Mouse (Mus musculus) small intestine, adult 2 months (tissue): ENCODE results near the gene Arpc4.

ENCODE experiments used
- CTCF ChIP-seq: fragments of 200-500 bp; IDR thresholded peaks from 2 replicates; pipeline ENCODE4 v1.5.1; 2012; ENCODE audit warnings: low read depth, mild to moderate bottlenecking, control low read depth, inconsistent platforms, low read length, moderate library complexity, mixed read lengths; ENCODE audit not compliant: insufficient replicate concordance, insufficient read length; ENCODE audit errors: extremely low read depth
- POLR2A ChIP-seq: fragments of 200-500 bp; IDR thresholded peaks from 2 replicates; pipeline ENCODE4 v1.6.1; 2012; ENCODE audit warnings: low read depth, mild to moderate bottlenecking, control low read depth, inconsistent platforms, low read length, moderate library complexity

- TF ChIP-seq POLR2A = no peak
- no peak for TF ChIP-seq CTCF
Measured at GRCm38 (mm10) chr6:113352820-113353219, 25.1 kb upstream of the Arpc4 start.
